Mouse (Mus musculus): ENCODE results near the gene Yjefn3.
A peak's percentile ranks its signal among the peaks of the same experiment; 100 is the strongest.

Yjefn3 gene

DNA sequence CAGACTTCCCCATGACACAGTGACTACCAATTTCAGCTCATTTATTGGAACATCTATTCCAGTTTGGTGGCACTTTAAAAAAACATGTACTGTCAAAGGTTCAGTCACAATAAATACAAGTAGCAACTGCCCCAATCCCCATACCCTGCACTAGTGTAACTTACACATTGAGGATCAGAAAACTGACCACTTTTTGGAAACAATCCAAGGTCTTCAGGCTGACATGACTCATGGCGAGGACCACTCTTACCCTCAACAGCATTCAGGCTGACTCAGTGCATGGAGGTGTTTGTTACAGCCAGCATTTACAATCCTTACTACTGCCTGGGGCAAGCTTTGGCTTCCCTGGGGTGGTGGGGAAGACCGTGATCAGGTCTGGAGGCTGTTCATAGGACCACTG, 4.6 kb upstream of the Yjefn3 start:
- peak; percentile 66 for DNase-seq (ENCODE audit: low read depth)

GRCm38 (mm10) chr8:69906260-69906659, 3.7 kb upstream of the Yjefn3 start:
- no peak for DNase-seq (ENCODE audit: low read depth)

- no peak for DNase-seq (ENCODE audit: low read depth)
Measured at GRCm38 (mm10) chr8:69904096-69904495, 1.6 kb upstream of the Yjefn3 start.

DNA sequence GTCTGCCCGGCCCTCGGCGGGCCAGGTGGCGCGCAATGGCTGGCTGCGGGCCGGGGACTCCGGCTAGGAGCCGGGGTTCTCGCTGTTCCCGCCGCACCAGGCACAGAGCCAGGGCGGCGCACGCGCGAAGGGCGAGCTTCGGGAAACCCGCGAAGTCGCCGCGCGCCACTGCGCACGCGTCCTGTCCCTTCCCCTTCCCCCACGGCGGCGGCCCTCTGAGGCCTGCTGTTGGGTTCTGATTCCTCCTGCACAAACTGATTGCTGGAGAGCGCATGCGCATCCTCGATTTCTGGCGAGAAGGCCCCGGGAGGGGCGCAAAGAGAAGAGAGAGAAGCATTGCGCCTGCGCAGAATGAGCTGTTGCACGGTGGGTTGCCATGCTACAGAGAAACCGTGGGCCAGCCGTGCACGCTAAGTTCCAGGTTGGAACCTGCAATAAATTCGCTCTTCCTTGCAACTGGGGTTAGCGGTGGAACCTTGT, 591 bp upstream of the Yjefn3 start:
- peak; percentile 99 for DNase-seq (ENCODE audit: low read depth)

GRCm38 (mm10) chr8:69901484-69902162, 889 bp downstream of the Yjefn3 start:
- peak; percentile 99 for DNase-seq (ENCODE audit: low read depth)

DNA sequence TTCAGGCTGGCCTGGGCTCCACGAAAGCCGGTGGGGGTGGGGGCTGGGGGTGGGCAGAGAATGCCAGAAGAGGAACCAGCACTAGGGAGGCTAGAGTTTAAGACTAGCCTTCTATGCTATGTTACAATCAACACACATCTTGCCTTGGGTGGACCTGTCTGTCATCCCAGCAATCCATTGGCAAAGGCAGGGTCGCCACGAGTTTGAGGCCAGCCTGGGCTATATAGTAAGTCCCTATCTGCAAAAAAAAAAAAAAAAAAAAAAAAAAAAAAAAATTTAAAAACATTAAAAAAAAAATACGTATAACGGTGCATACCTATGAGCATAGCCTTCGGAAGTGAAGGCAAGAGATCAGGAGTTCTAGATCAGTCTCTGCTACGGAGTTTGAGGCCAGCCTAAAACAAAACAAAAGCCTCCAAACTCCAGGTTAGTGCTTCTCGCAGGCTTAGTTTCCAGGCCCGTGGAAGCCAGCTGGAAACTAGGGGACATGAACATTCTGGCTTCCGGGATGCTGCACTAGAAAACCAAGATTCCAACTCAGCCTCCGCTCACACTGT, 1.5 kb downstream of the Yjefn3 start:
- DNase-seq (ENCODE audit: low read depth) = no peak

- DNase-seq (ENCODE audit: low read depth) = no peak
Measured at GRCm38 (mm10) chr8:69899876-69900275, 2.6 kb downstream of the Yjefn3 start.

DNA sequence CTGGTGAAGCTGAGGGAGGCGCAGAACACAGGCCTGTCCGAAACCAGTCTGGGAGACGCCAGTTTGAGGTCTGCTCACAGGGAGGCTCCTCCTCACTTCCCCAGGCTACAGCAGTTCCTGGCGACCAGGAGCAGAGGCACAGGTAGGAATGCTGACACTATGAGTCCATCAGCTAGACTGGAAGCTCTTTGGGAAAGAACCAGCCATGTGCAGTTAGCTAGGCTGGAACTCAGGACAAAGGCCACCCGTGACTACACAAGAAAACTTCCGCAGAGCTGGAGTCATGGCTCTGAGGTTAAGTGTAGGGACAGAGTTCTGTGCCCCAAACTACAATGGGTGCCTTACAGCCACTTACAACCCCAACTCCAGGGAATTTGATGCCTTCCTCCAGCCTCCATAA, 4.7 kb downstream of the Yjefn3 start:
- DNase-seq (ENCODE audit: low read depth) = no peak

- no peak for DNase-seq (ENCODE audit: low read depth)
Measured at GRCm38 (mm10) chr8:69895772-69896451, 6.6 kb downstream of the Yjefn3 start.

DNA sequence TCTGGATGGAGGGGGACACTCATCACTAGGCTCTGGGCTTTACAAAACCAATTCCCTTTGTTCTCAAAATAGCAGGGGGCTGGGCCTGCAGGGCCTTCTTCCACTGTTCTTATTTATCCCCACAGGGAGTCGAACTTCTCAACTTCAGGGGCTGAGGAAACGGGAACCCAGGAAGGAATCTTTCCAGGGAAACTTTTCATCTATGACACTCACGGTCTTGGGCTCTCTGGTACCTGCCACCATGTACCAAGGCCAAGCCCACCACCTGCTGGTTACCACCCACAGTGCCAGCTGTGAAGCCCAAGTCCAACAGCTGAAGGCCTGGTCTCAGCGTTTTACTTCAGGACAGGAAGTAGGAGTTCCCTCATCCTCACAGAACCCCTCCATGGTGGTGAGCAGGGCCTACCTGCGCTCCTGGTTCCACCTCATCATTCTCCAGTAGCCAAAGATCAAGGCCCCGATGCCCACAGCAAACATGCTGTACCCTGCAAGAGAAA, 7.6 kb downstream of the Yjefn3 start:
- DNase-seq (ENCODE audit: low read depth) = no peak

DNA sequence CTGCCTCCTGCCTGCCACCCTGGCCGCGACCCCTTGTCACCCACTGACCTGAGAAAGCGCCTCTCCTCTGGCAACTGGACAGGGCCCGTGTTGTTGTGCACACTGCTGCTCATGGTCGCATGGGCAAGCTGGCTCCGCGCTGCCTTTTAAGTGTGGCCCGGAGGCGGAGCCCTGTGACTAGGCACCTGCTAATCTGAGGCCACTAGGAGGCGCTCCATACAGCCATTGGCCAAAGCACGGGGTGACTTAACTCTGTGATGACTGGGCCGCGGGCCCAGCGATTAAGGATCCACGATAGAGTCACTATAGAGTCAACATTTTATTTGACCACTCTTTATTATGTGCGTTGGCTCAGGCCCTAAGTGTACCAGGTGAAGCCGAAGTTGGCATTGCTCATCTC, 8.6 kb downstream of the Yjefn3 start:
- DNase-seq (ENCODE audit: low read depth) = peak; percentile 66

- DNase-seq (ENCODE audit: low read depth) = no peak
Measured at GRCm38 (mm10) chr8:69890813-69891241, 11.7 kb downstream of the Yjefn3 start.

DNA sequence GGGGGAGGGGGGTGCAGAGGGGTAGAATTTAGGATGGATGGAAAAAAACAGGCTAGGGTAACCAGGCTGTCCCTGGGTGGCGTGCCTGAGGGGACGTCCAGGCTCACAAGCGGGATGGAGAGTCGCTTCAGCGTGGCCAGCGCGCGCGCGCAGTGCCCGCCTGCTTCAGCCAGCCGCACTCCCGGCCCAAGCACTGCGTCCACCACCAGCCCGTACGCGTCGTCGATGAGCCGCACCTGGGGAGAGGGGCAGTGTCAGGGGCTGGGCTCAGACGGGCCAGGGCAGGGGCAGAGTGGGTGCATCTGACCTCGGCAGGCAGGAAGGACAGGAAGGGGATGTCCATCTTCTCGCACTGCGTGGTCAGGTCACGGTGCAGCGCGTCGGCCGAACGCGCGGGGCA, 13.6 kb downstream of the Yjefn3 start:
- DNase-seq (ENCODE audit: low read depth) = no peak

DNA sequence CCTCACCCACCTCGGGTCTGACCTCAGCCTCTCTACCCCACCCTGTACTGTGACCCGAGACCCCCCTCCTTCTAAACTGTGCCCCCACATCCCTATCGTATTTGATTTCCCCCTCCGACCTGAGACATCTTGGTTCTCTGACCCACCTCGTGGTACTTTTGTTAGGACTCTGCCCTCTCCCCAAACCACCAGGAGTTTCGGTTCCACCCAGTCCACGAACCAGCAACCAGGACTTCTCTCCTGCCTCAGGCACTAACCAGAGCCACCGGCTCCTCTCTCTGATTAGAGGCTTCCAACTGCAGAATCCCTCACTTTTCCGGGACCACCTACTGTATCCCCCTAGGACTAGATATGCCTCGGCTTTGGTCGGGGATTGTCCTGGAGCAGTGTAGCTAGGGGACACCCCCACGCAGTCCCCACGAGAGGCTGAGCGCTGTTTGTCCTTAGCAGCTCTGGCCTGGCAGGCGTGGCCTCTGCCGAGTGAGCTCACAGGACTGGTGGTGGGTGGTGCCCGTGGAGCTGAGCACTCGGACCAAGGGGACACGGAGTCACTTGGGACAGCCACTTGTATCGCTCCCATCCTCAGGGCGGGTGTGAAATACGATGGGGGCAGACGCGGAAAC, 14.2 kb downstream of the Yjefn3 start:
- DNase-seq (ENCODE audit: low read depth) = no peak

GRCm38 (mm10) chr8:69887289-69888243, 14.9 kb downstream of the Yjefn3 start, which contains the start of gene Cilp2:
Cilp2 (minus strand) TSS chr8:69887687.
- no peak for DNase-seq (ENCODE audit: low read depth)

GRCm38 (mm10) chr8:69884141-69884540, 18.4 kb downstream of the Yjefn3 start:
- no peak for DNase-seq (ENCODE audit: low read depth)

DNA sequence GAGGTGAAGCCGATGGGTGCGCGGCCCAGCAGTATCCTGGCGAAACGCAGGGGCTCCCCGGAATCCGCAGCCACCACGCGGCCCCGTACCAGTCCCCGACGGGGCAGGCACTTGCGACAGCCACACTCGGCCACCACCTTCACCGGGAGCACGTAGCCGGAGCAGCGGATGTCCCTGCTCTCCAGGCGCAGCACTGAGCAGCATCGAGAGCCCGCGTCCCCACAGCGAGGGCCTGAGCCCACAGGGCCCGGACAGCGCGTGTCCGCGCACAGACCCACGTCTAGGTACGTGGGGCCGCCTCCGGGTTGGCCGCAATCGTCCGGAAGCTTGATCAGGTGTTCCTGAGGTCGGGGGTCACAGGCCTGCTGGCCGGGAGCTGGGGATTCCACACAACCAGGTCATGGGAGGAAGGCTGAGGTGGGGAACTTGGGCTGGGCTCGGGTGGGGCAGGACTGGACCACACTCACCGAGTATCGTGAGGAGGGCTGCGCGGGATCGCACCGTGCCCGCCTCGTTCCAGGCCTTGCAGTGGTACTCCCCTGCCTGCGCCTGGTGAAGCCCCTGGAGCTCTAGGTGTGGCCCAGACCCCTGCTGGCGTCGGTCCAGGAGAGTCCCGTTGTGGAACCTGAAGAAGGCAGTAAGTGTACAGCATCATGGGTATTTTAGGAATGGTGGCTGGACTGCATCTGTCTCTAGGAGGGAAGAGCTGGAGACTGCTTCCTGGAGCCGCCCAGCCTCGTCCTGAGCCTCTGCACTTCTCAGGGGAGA, 19.5 kb downstream of the Yjefn3 start:
- DNase-seq (ENCODE audit: low read depth) = no peak

GRCm38 (mm10) chr8:69882021-69882756, 20.3 kb downstream of the Yjefn3 start:
- DNase-seq (ENCODE audit: low read depth) = no peak

GRCm38 (mm10) chr8:69881261-69881865, 21.1 kb downstream of the Yjefn3 start:
- no peak for DNase-seq (ENCODE audit: low read depth)
